Mouse (Mus musculus): ENCODE data around the gene Mast4.

The Mast4 gene

DNA sequence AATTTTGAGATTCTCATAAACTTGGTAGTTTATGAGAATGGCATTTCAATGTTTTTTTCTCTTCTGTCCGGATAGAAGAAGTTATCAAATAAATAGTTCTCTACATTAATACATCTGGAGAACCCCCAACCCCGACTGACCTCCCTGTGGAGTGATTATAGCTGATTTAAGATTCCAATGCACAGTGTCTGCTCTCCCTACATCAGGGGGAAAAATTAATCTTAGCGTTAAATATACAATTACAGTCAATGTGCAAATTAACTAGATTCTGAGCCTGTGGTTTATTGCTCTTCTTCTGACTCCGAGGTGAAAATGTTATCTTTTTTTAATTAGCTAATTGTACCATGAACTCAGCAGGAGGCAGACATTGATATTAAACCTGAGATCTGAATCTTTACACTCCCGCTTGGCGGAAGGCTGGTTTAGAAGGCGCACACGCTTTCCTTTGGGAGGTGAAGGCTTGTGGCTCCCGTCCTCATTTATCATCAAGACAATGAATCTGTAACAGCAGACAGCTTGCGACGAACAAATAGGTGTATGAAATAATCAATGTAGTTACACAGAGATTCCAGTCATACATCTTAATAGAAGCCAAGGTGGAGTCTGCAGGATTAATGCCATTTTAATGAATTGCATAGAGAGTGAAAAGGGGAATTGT is 274.2 kb downstream of the Mast4 start:
- no peak for DNase-seq (ENCODE audit: low read depth, low spot score)

DNA sequence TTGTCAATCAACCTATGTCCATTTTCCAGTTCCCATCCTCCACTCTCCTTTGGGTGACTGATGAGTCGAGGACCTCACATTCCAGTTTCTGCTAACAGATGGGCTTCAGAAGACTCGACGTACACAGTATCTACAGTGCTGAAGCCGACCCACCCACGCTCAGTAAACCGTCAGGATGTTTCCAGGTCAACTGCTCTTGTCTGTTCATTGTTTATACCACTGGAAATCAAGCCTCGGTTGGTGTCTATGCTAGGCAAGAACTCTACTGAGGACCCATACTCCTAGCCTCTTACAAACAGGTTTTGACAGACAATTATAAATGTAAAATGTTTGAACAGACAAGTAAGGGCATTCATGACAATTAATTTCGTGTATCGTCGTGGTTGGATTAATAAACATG is 277.8 kb downstream of the Mast4 start:
- no peak for DNase-seq (ENCODE audit: low read depth, low spot score)

DNA sequence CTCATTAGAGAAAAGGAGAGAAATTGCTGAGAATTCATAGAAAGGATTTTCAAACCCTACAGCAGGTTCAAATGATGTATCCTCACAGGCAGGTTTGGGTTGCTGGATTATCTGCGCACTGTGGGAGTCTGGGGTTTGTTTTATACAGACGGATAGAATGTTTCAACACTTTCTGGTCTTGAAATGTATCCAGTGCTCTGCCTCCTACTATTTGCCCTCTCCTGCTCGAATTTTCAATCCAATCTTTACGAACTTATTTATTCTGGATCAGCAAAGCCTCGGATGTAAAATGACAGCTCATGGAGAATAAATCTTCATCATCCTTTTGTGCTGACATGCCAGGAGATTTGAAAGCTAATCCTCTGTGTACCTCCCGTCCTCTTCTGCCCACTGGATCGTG is 281.6 kb downstream of the Mast4 start:
- DNase-seq (ENCODE audit: low read depth, low spot score), result no peak

DNA sequence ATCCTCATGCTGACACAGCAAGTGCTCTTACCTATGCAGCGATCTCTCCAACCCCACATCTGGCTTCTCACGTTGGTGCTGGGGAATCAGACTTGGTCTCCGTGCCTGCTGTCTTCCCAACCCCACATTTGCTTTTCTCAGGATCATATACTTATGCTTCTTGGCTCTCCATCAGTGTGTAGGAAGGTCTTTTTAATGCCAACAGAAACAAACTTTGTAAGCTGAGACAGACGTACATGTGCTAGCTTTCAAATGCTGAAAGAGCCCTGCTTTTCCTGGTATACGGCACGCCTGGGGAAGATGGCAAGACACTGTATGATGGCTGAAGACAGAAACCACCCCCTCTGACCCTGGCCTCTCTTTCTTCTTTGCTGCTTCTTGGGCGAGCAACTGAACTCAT is 285.3 kb downstream of the Mast4 start:
- no peak for DNase-seq (ENCODE audit: low read depth, low spot score)

DNA sequence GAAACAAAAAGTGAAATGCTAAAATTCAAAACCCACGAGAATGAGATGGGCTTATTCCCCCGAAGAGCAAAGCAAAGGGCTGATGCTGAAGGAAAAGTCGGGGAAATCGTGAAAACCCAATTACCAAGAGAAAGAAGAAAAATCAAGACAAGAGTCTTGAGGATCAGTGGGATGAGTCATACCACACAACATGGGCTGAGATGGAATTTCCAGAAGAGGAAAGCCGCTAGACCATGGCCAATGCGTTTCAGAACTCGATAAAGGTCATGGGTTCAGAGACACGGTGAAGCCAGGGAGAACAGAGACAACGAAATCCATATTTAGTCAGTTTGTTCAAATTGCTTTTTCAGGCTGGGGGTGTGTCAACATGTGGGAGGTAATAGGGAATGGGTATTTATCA is 290.6 kb downstream of the Mast4 start:
- DNase-seq (ENCODE audit: low read depth, low spot score), result no peak

DNA sequence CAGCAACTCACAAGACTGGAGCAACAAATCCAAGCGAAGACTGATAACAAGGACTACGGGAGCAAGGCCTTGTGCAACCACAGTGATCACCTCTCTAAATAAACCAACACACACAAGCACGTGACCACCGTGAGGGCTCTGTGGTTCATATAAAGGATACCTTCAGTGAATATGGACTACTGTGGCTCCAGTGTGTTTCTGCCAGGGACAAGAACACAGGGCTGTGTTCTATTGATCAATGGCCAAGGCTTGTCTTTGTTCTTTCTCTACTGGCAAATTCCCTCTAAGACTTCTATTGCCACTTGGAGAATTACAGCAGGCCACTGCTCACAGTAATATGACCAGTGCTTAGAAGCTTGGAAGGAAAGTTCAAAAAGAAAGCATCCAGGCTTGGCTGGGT is 291.3 kb downstream of the Mast4 start:
- no peak for DNase-seq (ENCODE audit: low read depth, low spot score)

DNA sequence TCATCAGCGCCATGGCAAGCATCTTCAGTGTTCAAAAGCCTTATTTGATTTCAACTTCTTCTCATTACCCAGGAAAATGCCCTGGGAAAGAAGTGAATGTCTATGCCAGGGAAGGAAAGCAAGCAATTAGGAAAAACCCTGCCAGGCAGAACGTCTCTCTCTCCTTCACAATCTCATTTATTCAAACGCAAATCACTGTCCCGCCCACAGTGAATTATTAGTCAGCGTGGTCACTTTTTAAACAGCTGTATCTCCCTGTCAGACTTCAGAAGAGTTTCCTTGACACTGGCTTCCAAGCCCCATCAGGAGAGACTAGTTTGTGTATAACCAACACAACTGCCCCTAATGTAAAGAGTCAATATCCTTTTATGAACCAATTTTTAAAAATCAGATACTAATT is 296.8 kb downstream of the Mast4 start:
- no peak for DNase-seq (ENCODE audit: low read depth, low spot score)

DNA sequence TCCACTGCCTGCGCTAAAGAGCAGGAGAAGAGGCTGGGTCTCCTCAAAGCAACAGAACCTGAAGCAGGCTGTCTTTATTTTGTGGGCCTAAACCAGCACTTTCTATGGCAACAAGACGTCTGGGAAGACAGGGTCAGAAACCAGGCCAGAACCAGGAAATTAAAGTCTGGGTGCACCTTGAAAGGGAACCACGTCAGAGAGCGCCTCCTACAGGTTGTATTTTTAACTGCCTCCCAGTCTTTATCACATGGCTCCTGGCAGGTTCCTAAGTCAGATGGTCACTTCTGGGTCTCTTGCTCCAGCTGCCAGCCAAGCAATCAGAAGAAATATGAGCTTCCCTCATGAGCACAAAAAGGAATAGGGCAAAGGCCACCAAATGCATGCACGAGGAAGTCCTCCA is 304.9 kb downstream of the Mast4 start:
- DNase-seq (ENCODE audit: low read depth, low spot score), result peak; percentile 32

DNA sequence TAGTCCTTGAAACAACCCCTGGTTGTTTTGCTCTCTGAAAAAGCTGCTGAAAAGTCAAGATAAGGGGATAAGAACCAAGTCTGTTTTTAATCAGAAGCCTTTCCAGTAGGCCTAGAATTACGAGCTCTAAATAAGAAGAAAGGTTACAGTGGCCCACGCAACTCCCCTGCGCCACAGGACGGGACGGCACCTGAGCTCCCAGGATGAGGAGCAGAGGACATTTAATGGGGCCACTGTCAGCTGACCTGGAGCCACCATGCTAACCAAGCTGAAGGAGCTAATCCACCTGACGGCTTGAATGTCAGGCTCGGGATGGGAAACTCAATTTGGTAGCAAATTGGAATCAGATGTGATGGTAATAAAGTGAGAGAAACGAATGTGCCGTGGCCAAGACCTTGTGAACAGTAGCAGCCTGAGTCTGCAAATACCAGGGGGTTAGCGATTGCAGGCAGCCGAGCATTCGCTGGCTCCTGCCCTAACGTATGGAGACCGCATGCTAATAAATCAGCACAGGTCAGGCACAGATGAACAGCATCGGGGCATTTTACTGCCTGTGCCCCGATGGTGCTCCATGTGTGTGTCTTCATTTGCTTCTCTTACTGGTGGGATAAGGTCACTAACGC is 306.7 kb downstream of the Mast4 start:
- DNase-seq (ENCODE audit: low read depth, low spot score), result no peak

DNA sequence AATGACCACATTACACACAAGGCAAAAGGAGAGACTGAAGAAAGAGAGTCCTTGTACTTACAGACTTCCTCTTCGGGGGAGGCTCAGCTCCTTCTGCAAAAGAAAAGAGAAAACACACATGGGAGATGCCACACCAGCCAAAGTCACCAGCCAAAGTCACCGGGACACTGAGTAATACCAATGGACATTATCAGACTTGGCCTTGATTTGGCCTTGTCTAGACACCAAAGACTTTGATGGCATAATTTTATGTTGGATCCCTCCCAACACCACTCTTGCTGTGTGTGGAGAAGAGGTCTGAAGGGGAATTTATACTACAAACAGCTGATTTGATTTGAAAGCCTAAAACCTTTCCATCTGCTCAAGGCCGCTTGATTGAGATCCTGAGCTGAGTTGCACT is 308.8 kb downstream of the Mast4 start:
- DNase-seq (ENCODE audit: low read depth, low spot score), result no peak

DNA sequence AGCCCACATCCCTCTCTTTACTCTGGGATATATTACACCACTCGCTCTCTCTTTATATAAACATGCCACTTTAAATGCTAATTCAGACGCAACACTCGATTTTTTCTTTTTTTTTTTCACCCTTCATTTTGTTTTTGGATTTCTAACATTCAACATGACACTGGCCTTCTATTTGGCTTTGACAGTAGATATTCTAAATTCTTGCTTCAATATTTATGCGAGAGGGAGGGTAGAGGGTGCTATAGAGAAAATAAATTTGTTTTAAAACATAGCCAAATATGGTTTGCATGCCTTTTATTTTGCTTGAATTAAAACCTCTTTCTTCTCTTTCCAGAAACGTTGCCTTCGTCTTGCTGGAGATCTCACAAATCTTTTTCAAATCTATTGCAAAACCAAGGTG is 315.8 kb downstream of the Mast4 start:
- DNase-seq (ENCODE audit: low read depth, low spot score), result no peak

DNA sequence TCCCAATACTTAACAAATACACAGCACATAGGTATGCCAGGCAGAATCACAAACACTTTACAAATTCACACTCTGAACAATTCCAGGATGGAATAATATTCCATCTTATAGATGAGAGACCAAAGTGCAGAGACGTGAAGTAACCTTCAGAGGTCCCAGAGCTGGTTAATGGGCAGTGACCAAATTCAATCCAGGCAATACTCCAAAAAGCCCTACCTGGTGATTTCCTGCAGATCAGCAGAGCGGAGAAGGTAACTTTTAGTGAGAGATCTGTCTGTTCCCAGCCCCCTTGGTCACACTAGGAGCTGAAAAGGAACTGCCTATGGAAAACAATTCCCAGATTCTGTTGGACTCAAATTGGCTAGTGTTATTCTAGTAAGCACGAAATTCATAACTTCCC is 316.6 kb downstream of the Mast4 start:
- DNase-seq (ENCODE audit: low read depth, low spot score), result no peak

DNA sequence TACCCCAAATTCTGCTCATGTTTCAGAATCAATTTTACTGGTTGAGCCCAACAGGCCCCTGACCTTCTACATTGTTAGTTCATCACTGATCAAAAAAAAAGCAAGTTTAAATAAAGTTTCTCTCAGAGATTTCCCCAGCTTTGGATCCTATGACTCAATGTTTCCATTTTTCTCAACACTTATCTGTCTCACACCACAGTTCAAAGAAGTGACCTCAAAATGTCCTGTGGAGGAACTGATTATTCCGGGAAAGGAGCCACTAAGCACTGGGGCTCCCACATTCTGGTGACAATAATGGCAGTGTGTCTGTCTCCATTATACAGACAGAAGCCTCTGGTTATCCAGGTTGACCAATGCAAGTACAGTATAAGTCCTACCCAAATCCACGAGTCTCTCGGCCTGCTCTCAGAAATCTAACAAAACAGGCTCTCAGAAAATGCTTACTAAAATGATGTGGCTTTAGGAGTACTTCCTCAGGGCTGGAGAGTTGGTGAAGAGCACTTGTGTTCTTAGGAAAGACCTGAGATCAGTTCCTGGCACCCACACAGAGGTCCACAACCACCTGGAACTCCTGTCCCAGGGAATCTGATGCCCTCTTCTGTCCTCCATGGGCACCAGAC is 319.1 kb downstream of the Mast4 start:
- DNase-seq (ENCODE audit: low read depth, low spot score), result no peak

DNA sequence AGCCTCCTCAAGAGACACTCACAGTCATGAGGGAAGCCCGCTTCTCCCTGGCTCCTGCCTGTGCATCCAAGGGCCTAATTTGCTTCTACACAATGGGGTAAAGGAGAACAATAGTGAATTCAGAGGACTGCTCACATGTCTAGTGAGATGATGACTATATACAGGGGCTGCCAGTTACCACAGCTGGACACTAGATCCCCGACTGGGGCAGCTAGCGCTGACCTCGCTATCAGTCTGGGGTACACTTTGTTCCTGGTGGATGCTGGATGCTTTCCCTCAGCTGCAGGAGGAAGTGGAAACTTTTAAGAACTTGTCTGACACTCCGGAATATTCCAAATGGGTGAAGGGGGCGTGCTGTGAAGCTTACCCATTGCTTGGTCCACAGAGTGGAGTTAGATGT is 319.7 kb downstream of the Mast4 start:
- no peak for DNase-seq (ENCODE audit: low read depth, low spot score)

DNA sequence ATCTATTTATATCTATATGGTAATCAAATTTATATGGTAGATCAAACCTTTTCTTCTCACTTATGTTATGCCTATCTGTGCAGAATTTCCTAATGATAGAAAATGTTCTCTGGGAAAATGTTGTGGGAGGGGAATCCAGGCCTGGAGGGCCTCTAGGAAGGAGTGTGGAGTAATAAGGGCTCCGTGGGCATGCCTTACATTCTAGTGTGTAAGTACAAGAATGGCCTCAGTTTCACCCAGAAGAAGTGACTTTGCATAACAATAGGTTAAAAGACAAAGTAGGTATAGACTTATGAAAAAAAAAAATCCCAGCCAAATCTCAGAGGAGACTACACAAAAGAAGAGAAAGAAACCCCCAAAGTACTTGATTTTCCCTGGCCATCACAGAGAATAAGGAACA is 320.1 kb downstream of the Mast4 start:
- DNase-seq (ENCODE audit: low read depth, low spot score), result no peak

DNA sequence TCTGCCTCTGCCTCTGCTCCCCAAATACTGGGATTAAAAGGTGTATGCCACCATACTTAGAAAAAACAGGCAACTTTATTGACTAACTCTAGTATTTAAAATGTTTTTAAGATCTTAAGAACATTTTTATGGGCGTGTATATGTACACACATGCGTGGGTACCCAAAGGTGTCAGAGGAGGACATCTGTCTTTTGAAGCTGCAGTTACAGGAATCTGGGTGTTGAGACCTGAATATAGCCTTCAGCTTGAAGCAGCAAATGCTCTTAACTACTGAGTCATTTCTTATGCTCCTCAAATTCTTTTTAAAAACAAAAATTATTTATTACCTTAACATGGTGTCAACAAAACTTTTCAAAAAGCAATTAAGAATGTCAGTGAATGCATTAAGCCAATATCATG is 329.1 kb downstream of the Mast4 start:
- DNase-seq (ENCODE audit: low read depth, low spot score), result no peak

DNA sequence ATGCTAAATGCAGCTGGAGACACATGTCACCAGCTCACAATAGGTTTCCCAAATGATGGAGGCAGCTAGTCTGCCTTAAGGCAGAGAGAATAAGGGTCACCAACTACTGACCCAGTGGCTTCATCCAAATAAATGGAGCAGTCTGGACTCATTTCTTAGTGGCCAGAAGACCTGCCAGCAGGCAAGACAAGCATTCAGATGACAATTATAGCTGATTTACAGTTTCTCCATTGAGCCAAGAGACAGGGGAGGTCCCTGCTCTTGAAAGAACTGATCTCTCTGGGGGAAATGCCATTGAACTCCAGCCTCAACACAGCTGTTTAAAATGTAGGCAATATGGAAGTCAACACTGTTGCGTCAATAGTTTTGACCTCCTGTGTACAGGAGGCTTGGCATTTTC is 332.5 kb downstream of the Mast4 start:
- DNase-seq (ENCODE audit: low read depth, low spot score), result no peak

DNA sequence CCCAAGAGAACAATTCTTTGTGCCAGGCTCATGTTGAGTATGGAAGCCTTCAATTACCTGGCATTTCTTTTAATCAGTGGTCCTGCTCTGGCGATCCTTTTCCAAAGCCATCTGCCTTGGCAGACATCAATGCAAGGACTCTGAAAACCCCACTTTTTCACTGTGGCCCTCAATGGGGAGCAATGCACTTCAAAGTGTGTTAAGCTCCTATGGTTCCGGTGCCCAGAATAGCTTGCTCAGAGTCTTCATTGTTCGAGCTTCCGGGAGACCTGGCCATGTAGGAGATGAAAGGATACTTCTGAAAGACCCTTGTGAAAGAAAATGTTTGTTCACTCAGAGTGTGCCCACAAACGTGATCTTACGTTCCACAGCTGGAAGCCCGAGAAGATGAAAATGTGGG is 333.4 kb downstream of the Mast4 start:
- no peak for DNase-seq (ENCODE audit: low read depth, low spot score)

DNA sequence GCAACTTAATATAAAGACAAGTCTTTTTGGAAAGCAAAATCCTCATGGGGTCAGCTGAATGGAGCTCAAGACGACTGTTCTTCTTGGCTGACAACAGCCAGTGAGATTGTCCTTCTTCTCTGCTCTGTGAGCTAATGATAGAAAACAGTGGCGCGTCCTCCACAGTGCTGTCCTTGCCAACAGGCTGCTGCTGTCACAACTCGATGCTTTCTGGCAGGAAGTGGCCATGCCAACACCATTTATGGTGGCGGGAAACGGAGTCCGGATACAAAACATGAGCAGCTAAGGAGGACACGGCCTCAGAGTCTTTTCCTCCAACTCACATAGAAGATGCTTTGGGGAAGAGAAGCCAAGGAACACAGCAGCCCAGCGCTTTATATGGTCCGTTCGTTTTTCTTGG is 340.2 kb downstream of the Mast4 start:
- no peak for DNase-seq (ENCODE audit: low read depth, low spot score)

DNA sequence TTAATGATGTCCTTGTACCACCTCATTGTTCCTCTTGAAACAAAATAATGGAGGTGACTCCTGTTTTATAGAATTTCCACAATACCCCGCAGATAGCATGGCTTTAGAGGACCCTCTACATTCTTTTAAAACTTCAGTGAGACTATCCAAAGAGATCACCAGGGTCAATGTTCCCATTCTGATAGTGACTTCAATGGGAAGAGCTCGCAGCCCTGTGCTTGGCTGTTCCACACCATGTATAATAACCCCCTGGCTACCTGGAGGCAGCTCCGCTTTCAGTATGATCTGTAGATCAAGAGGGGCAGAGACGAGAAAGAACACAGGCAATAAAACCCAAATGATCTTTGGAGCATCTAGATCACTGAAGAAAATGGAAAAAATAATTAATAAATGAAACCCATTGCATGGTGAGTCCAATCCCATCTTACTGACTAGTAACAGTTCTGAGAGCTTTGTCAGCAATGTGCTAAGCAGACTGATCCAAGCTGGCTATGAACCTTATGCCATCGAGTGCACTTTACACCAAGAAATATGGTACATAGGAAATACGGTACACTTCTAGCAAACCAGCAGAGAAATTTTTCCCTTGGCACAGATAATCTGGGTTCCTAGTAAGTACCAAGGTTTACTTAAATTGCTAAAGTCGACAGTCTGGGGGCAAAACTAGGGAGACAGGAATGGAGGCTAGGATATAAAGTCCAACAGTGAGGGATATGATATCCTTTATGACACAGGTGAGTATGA is 341.4 kb downstream of the Mast4 start:
- no peak for DNase-seq (ENCODE audit: low read depth, low spot score)

DNA sequence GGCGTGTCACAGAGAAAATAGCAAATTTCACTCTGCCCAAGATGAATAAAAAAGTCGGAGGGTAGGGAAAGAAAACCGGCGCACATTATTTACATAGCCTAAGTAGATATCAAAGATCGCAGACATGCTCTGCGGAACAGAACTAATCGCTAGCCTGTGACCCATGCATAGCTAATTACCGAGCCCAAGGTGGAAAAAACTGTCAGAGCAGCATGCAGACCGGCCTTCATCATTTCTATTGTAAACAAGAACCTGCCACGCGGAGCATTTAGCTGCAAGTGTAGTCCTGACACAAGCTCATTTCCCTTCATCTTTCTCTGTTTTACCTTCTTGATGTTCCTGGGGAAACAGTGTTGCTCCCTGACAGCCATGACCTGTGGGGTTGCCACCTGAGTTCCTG is 342.4 kb downstream of the Mast4 start:
- DNase-seq (ENCODE audit: low read depth, low spot score), result no peak

DNA sequence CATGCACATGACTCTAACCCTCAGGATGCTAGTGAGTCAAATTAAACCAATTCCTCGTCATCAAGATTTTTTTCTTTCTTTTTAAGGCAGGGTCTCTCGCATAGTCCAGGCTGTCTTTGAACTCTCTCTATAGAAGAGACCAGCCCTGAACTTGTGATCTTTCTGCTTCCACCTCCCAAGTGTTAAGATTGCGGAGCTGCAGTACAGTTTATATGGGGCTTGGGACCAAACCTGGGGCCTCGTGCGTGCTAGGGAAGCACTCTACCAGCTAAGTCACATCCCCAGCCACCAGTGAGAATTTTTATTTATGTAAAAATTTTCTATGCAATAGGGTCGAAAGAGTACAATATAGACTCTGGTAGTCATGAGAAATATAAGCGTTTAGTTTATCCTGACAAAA is 343.1 kb downstream of the Mast4 start:
- no peak for DNase-seq (ENCODE audit: low read depth, low spot score)

DNA sequence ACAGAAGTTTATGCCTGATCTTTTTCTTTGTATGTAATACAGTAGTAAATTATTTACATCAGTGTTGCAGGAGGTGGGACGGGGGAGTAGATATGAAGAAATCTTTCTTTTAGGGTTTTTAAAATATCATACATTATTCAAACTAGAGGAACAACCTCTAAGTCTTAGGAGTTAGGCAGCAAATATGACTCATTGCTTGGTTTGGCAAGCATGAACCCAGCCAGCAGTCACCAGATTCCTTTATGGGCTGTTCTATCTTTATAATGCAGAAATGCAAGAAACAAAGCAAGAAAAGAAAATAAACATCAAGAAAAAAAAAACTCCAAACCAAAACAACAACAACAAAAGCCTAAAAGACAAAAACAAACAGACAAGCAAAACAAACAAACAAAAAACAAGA is 344.2 kb downstream of the Mast4 start:
- no peak for DNase-seq (ENCODE audit: low read depth, low spot score)
